Mouse (Mus musculus) bone marrow macrophage, adult 2 months (primary cell): ENCODE data around the gene Ctnna2.

ENCODE experiments used
- CTCF ChIP-seq: IDR thresholded peaks from 2 replicates; pipeline ENCODE4 v1.5.1; 2012; ENCODE audit warnings: low read depth, mild to moderate bottlenecking, low read length, moderate library complexity
- POLR2A ChIP-seq: IDR thresholded peaks from 2 replicates; pipeline ENCODE4 v1.6.1; 2012; ENCODE audit warnings: mild to moderate bottlenecking, low read depth, low read length, borderline replicate concordance

GRCm38 (mm10) chr6:77446861-77447260 lies 532.6 kb downstream of the Ctnna2 start:
- TF ChIP-seq CTCF (no peak), POLR2A (no peak)
